Mouse (Mus musculus) cerebellum, adult 8-10 months (tissue): ENCODE results near the gene Sox15.

Experiments
- DNase-seq: peaks from one replicate; pipeline ENCODE4 v3.0.0; 2022

The Sox15 gene

GRCm38 (mm10) chr11:69703814-69704612 lies 48.9 kb downstream of the Sox15 start:
- no peak for DNase-seq

- DNase-seq = no peak
These were observed 49.5 kb downstream of the Sox15 start for GRCm38 (mm10) chr11:69704613-69705010.
